Comparison of ENCODE assay signal across 13 mouse cellular contexts in the genomic region with DNA sequence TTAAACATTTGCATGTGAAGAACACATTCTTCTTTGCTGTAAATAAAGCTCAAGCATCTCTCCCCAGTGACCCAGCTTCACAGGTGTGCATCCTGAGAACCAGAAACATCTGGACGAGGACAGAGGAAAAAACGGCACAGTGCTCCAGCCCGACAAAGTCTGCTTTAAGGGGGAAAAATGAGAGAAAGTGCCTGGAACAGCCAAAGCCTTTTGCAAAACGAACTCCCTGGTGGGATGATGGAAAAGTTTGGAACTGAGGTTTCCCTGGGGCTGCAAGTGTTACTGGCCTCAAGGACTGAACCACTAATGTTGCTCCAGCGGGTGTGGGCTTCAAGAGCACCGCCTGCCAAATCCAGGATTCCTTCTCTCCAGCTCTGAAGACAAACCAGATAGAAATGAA. TPM values are rescaled to one million over a fixed set of nuclear protein-coding genes. Genes with fewer than 3 reads are reported as not detected.
DNase-seq lines count a peak whose midpoint lies in the region; ATAC-seq and TF ChIP-seq lines count a peak whose summit lies in the region.
"Had no signal": no experiment of that assay in that cellular context is flagged by ENCODE, and none has a peak within 500 bp of the region (broad histone marks: within the 10 kb centered on the region; RNA-seq: fewer than 3 reads in every experiment).

No protein-coding gene starts in this region.

- no peak for TF ChIP-seq POLR2A in limb, embryonic 14.5 days (IDR thresholded peaks at IDR 0.05; ENCODE audit: borderline replicate concordance, extremely low read depth, insufficient read depth, insufficient read length)

- peaks cover 5% of the 10 kb centered on the region for H3K4me1 ChIP-seq in limb, embryonic 14.5 days (ENCODE audit: control insufficient read depth, insufficient read depth, low read length)
- no peaks in the 10 kb centered on the region for H3K4me1 ChIP-seq in hindbrain, embryonic 10.5 days (replicated peaks)
- H3K4me1 ChIP-seq: liver, embryonic 13.5 days had no signal

- H3K9me3 ChIP-seq in limb, embryonic 14.5 days (ENCODE audit: control insufficient read depth, low read length) = no peaks in the 10 kb centered on the region
- H3K9me3 ChIP-seq in hindbrain, embryonic 10.5 days = 0 out of 2 replicates have a peak, but pooled peaks cover 2% of the 10 kb centered on the region
- H3K9me3 ChIP-seq: liver, embryonic 13.5 days had no signal

- peak; percentile 19 for DNase-seq in embryo, embryonic 11 days
- DNase-seq in embryo, embryonic 9.5 days (ENCODE audit: extremely low spot score) = no peak
- peak; percentile 35 for DNase-seq in lung, postnatal 10 days
- DNase-seq in lung, postnatal 4 days = no peak
- peak; percentile 14 for DNase-seq in gastrocnemius, postnatal 10 days
- peak; percentile 71 for DNase-seq in limb, embryonic 14.5 days (ENCODE audit: low spot score)
- no peak for DNase-seq in spleen, postnatal 36 days (ENCODE audit: low spot score in 2 of 2)
- no peak for DNase-seq in hindbrain, embryonic 10.5 days (ENCODE audit: low spot score)
- DNase-seq: cerebellum, adult 9-10 months; kidney, postnatal 10 days; liver, embryonic 13.5 days had no signal

- 7% methylated on average over 6 of the region's 6 CpGs for WGBS in limb, embryonic 14.5 days
- WGBS in hindbrain, embryonic 10.5 days = 54% methylated on average over 6 of the region's 6 CpGs

- no peak overlapping the region for H3K4me2 ChIP-seq in limb, embryonic 14.5 days (replicated peaks; ENCODE audit: low read depth, low read length, severe bottlenecking)
- H3K4me2 ChIP-seq: hindbrain, embryonic 14.5 days; liver, embryonic 13.5 days; midbrain, embryonic 11.5 days had no signal

- H3K9ac ChIP-seq in limb, embryonic 14.5 days (ENCODE audit: low read depth, low read length, severe bottlenecking) = no peak overlapping the region
- H3K9ac ChIP-seq: hindbrain, embryonic 14.5 days; liver, embryonic 13.5 days had no signal

- no peak overlapping the region for H3K4me3 ChIP-seq in limb, embryonic 14.5 days (replicated peaks; ENCODE audit: low read length)
- H3K4me3 ChIP-seq in hindbrain, embryonic 10.5 days = no peak overlapping the region
- H3K4me3 ChIP-seq: liver, embryonic 13.5 days had no signal

- peak; percentile 82 for ATAC-seq in limb, embryonic 14.5 days (ENCODE audit: low FRiP score, low read depth)

- no peaks in the 10 kb centered on the region for H3K27me3 ChIP-seq in limb, embryonic 14.5 days (ENCODE audit: control insufficient read depth, insufficient read depth, low read length)
- no peaks in the 10 kb centered on the region for H3K27me3 ChIP-seq in hindbrain, embryonic 10.5 days (ENCODE audit: insufficient read depth, poor library complexity, severe bottlenecking)
- H3K27me3 ChIP-seq: liver, embryonic 13.5 days had no signal

- H3K27ac ChIP-seq in limb, embryonic 14.5 days (replicated peaks; ENCODE audit: low read depth, low read length) = no peak overlapping the region; the same call in 1 of the 2 replicates
- no peak overlapping the region for H3K27ac ChIP-seq in hindbrain, embryonic 10.5 days
- H3K27ac ChIP-seq: hindbrain, embryonic 14.5 days; liver, embryonic 13.5 days had no signal

- H3K36me3 ChIP-seq in limb, embryonic 14.5 days (ENCODE audit: control insufficient read depth, insufficient read depth, low read length) = no peaks in the 10 kb centered on the region
- no peaks in the 10 kb centered on the region for H3K36me3 ChIP-seq in hindbrain, embryonic 10.5 days
- H3K36me3 ChIP-seq: liver, embryonic 13.5 days had no signal

RNA-seq across cellular contexts. Expression of gene Fndc3b, which starts 47.9 kb away (rescaled TPM):
- 10 to 100 TPM; 41.9 to 56.1 TPM for total RNA-seq in gastrocnemius, postnatal 10 days (2021)
- polyA plus RNA-seq in limb, embryonic 14.5 days (2012; rRNA removed) = 39.6 and 44.8 TPM in 2 replicates
- polyA plus RNA-seq in limb, embryonic 14.5 days (2014; fragmentation: Nextera tagmentation; extraction: Ambion mirVana) = 41.3 and 41.6 TPM in 2 replicates
- 9.4 and 11.2 TPM in 2 replicates for polyA plus RNA-seq in hindbrain, embryonic 10.5 days (2016; fragmentation: Nextera tagmentation; extraction: Ambion mirVana)

Comparison
In these comparisons a context has a peak if more than half of its experiments do, and no peak if none do; other contexts are left out.
1. DNase-seq: peak in embryo, embryonic 11 days (single experiment), lung, postnatal 10 days (single experiment), gastrocnemius, postnatal 10 days (single experiment) and limb, embryonic 14.5 days (single experiment); none in embryo, embryonic 9.5 days (single experiment), lung, postnatal 4 days (0 of 2), spleen, postnatal 36 days (0 of 2) and hindbrain, embryonic 10.5 days (single experiment).